Mouse (Mus musculus): ENCODE measurements at regions not wholly inside any gene's neighbourhood (a gene's known extent, or its start where the extent isn't known, plus 50 kb on each side); places are given as distances from the start of the nearest gene placed in this dataset.

GRCm38 (mm10) chr10:37231936-37232556 is 93.3 kb upstream of the Marcks start:
- Histone ChIP-seq H3K27ac (replicated peaks) (peak overlapping the region; percentile 46; the same call in 1 of the 2 replicates), H3K27me3 (no peaks in the 10 kb centered on the region), H3K4me1 (replicated peaks) (peaks cover 10% of the 10 kb centered on the region), H3K36me3 (no peaks in the 10 kb centered on the region), H3K9ac (no peak overlapping the region), H3K4me3 (no peak overlapping the region), H3K4me2 (peak overlapping the region; percentile 45), H3K9me3 (no peaks in the 10 kb centered on the region)
- 25% methylated on average over 7 of the region's 12 CpGs for WGBS
- ATAC-seq (ENCODE audit: low read depth) = peak; percentile 82

GRCm38 (mm10) chr10:37231159-37231558 is 92.4 kb upstream of the Marcks start:
- H3K27ac ChIP-seq (replicated peaks) = no peak overlapping the region
- no peaks in the 10 kb centered on the region for H3K9me3 ChIP-seq
- no peak overlapping the region for H3K9ac ChIP-seq
- H3K27me3 ChIP-seq = no peaks in the 10 kb centered on the region
- H3K4me2 ChIP-seq = no peak overlapping the region
- WGBS = 87% methylated on average over 6 of the region's 6 CpGs
- ATAC-seq (ENCODE audit: low read depth) = no peak
- H3K36me3 ChIP-seq = no peaks in the 10 kb centered on the region
- H3K4me3 ChIP-seq = no peak overlapping the region
- H3K4me1 ChIP-seq (replicated peaks) = peaks cover 10% of the 10 kb centered on the region

GRCm38 (mm10) chr10:37227889-37228288 is 89.2 kb upstream of the Marcks start:
- Histone ChIP-seq H3K36me3 (no peaks in the 10 kb centered on the region), H3K4me1 (replicated peaks) (peaks cover 10% of the 10 kb centered on the region), H3K27me3 (no peaks in the 10 kb centered on the region), H3K4me3 (no peak overlapping the region), H3K9me3 (no peaks in the 10 kb centered on the region), H3K4me2 (no peak overlapping the region), H3K27ac (replicated peaks) (no peak overlapping the region), H3K9ac (no peak overlapping the region)
- WGBS = 80% methylated on average over 3 of the region's 3 CpGs
- no peak for ATAC-seq (ENCODE audit: low read depth)

GRCm38 (mm10) chr10:37221730-37222129 is 83.0 kb upstream of the Marcks start:
- no peak overlapping the region for H3K9ac ChIP-seq
- H3K9me3 ChIP-seq = no peaks in the 10 kb centered on the region
- WGBS = 84% methylated on average over 6 of the region's 6 CpGs
- no peak overlapping the region for H3K4me3 ChIP-seq
- ATAC-seq (ENCODE audit: low read depth) = no peak
- H3K36me3 ChIP-seq = no peaks in the 10 kb centered on the region
- H3K27me3 ChIP-seq = no peaks in the 10 kb centered on the region
- no peak overlapping the region for H3K4me2 ChIP-seq
- no peak overlapping the region for H3K27ac ChIP-seq (replicated peaks)
- no peaks in the 10 kb centered on the region for H3K4me1 ChIP-seq (replicated peaks)

- no peaks in the 10 kb centered on the region for H3K9me3 ChIP-seq
- no peaks in the 10 kb centered on the region for H3K36me3 ChIP-seq
- H3K4me1 ChIP-seq (replicated peaks) = no peaks in the 10 kb centered on the region
- 53% methylated on average over 3 of the region's 3 CpGs for WGBS
- ATAC-seq (ENCODE audit: low read depth) = no peak
- no peak overlapping the region for H3K4me2 ChIP-seq
- H3K27ac ChIP-seq (replicated peaks) = no peak overlapping the region
- H3K4me3 ChIP-seq = no peak overlapping the region
- H3K27me3 ChIP-seq = no peaks in the 10 kb centered on the region
- H3K9ac ChIP-seq = no peak overlapping the region
These were observed 81.7 kb upstream of the Marcks start for GRCm38 (mm10) chr10:37220434-37220833.

- H3K4me1 ChIP-seq (replicated peaks) = no peaks in the 10 kb centered on the region
- H3K4me3 ChIP-seq = no peak overlapping the region
- no peak for ATAC-seq (ENCODE audit: low read depth)
- no peak overlapping the region for H3K4me2 ChIP-seq
- no peaks in the 10 kb centered on the region for H3K9me3 ChIP-seq
- H3K36me3 ChIP-seq = no peaks in the 10 kb centered on the region
- 59% methylated on average over 4 of the region's 4 CpGs for WGBS
- no peak overlapping the region for H3K27ac ChIP-seq (replicated peaks)
- H3K27me3 ChIP-seq = no peaks in the 10 kb centered on the region
- H3K9ac ChIP-seq = no peak overlapping the region
These were observed 81.2 kb upstream of the Marcks start for GRCm38 (mm10) chr10:37219936-37220335.

- no peak overlapping the region for H3K9ac ChIP-seq
- ATAC-seq (ENCODE audit: low read depth) = no peak
- H3K27ac ChIP-seq (replicated peaks) = no peak overlapping the region
- H3K4me2 ChIP-seq = no peak overlapping the region
- H3K4me1 ChIP-seq (replicated peaks) = no peaks in the 10 kb centered on the region
- H3K36me3 ChIP-seq = no peaks in the 10 kb centered on the region
- no peaks in the 10 kb centered on the region for H3K27me3 ChIP-seq
- H3K4me3 ChIP-seq = no peak overlapping the region
- 97% methylated on average over 1 of the region's 1 CpGs for WGBS
- no peaks in the 10 kb centered on the region for H3K9me3 ChIP-seq
These were observed 80.7 kb upstream of the Marcks start for GRCm38 (mm10) chr10:37219381-37219780.

- no peak overlapping the region for H3K27ac ChIP-seq (replicated peaks)
- 77% methylated on average over 5 of the region's 5 CpGs for WGBS
- H3K4me3 ChIP-seq = no peak overlapping the region
- H3K9ac ChIP-seq = no peak overlapping the region
- H3K4me1 ChIP-seq (replicated peaks) = no peaks in the 10 kb centered on the region
- ATAC-seq (ENCODE audit: low read depth) = no peak
- no peaks in the 10 kb centered on the region for H3K36me3 ChIP-seq
- H3K4me2 ChIP-seq = no peak overlapping the region
- no peaks in the 10 kb centered on the region for H3K9me3 ChIP-seq
- no peaks in the 10 kb centered on the region for H3K27me3 ChIP-seq
These were observed 75.9 kb upstream of the Marcks start for GRCm38 (mm10) chr10:37214656-37215055.

GRCm38 (mm10) chr10:37212350-37213035 is 73.8 kb upstream of the Marcks start:
- H3K27me3 ChIP-seq = no peaks in the 10 kb centered on the region
- ATAC-seq (ENCODE audit: low read depth) = no peak
- WGBS = 27% methylated on average over 1 of the region's 1 CpGs
- no peaks in the 10 kb centered on the region for H3K36me3 ChIP-seq
- no peaks in the 10 kb centered on the region for H3K9me3 ChIP-seq
- no peaks in the 10 kb centered on the region for H3K4me1 ChIP-seq (replicated peaks)
- H3K4me2 ChIP-seq = no peak overlapping the region
- no peak overlapping the region for H3K4me3 ChIP-seq
- no peak overlapping the region for H3K9ac ChIP-seq
- no peak overlapping the region for H3K27ac ChIP-seq (replicated peaks)

GRCm38 (mm10) chr10:37211305-37211704 is 72.6 kb upstream of the Marcks start:
- Histone ChIP-seq H3K4me3 (no peak overlapping the region), H3K36me3 (no peaks in the 10 kb centered on the region), H3K27me3 (no peaks in the 10 kb centered on the region), H3K9ac (no peak overlapping the region), H3K4me2 (no peak overlapping the region), H3K27ac (replicated peaks) (no peak overlapping the region), H3K9me3 (no peaks in the 10 kb centered on the region), H3K4me1 (replicated peaks) (no peaks in the 10 kb centered on the region)
- WGBS = 92% methylated on average over 3 of the region's 3 CpGs
- ATAC-seq (ENCODE audit: low read depth) = no peak

GRCm38 (mm10) chr10:37210223-37210622 is 71.5 kb upstream of the Marcks start:
- WGBS = 94% methylated on average over 1 of the region's 1 CpGs
- Histone ChIP-seq H3K27me3 (no peaks in the 10 kb centered on the region), H3K9ac (no peak overlapping the region), H3K9me3 (no peaks in the 10 kb centered on the region), H3K4me2 (no peak overlapping the region), H3K36me3 (no peaks in the 10 kb centered on the region), H3K27ac (replicated peaks) (no peak overlapping the region), H3K4me3 (no peak overlapping the region), H3K4me1 (replicated peaks) (no peaks in the 10 kb centered on the region)
- no peak for ATAC-seq (ENCODE audit: low read depth)

- Histone ChIP-seq H3K4me1 (replicated peaks) (no peaks in the 10 kb centered on the region), H3K9ac (no peak overlapping the region), H3K4me3 (no peak overlapping the region), H3K36me3 (no peaks in the 10 kb centered on the region), H3K27me3 (no peaks in the 10 kb centered on the region), H3K9me3 (no peaks in the 10 kb centered on the region), H3K27ac (replicated peaks) (no peak overlapping the region), H3K4me2 (no peak overlapping the region)
- WGBS = 89% methylated on average over 1 of the region's 1 CpGs
- ATAC-seq (ENCODE audit: low read depth) = no peak
These were observed 68.3 kb upstream of the Marcks start for GRCm38 (mm10) chr10:37206986-37207385.

GRCm38 (mm10) chr10:37206546-37206945 is 67.8 kb upstream of the Marcks start:
- 82% methylated on average over 4 of the region's 4 CpGs for WGBS
- no peak overlapping the region for H3K4me3 ChIP-seq
- no peak for ATAC-seq (ENCODE audit: low read depth)
- no peaks in the 10 kb centered on the region for H3K9me3 ChIP-seq
- H3K27me3 ChIP-seq = no peaks in the 10 kb centered on the region
- no peaks in the 10 kb centered on the region for H3K4me1 ChIP-seq (replicated peaks)
- H3K36me3 ChIP-seq = no peaks in the 10 kb centered on the region
- no peak overlapping the region for H3K9ac ChIP-seq
- H3K4me2 ChIP-seq = no peak overlapping the region
- no peak overlapping the region for H3K27ac ChIP-seq (replicated peaks)
